Mouse (Mus musculus) lung, postnatal 0 days (tissue): ENCODE measurements around the gene Ccdc88c.

Experiments
- CTCF ChIP-seq: IDR thresholded peaks from 2 replicates; pipeline ENCODE4 v1.5.1; 2016; ENCODE audit warnings: antibody characterized with exemption, mild to moderate bottlenecking
- EP300 ChIP-seq: IDR thresholded peaks from 2 replicates; pipeline ENCODE4 v1.6.1; 2016; ENCODE audit warnings: antibody characterized with exemption, mild to moderate bottlenecking, control low read depth

GRCm38 (mm10) chr12:101023143-101023542 is 5.7 kb downstream of the Ccdc88c start:
- TF ChIP-seq EP300 (no peak), CTCF (no peak)
